Mouse (Mus musculus) kidney, postnatal 0 days (tissue): ENCODE results near the gene Aff3. TPM values are rescaled to one million over a fixed set of nuclear protein-coding genes. Genes with fewer than 3 reads are reported as not detected.

ENCODE experiments used
- ATAC-seq: fragments of 200-750 bp; cut with Nextera tagmentation; replicated peaks from 2 replicates; pipeline ENCODE4 v1.8.0; 2017; ENCODE audit warnings: low read depth, moderate number of reproducible peaks, moderate TSS enrichment, moderate library complexity; ENCODE audit not compliant: low FRiP score
- DNase-seq: peaks from one replicate; pipeline ENCODE4 v3.0.0-alpha.2; 2016; ENCODE audit warnings: low spot score
- H3K27ac ChIP-seq: fragments of 300-500 bp; sonication (generic); 2 replicates; pipeline ENCODE4 v1.5.1; 2014; ENCODE audit warnings: mild to moderate bottlenecking
- H3K27me3 ChIP-seq: fragments of 300-500 bp; sonication (generic); 2 replicates; pipeline ENCODE4 v1.6.1; 2014; ENCODE audit warnings: low read length, mixed read lengths; ENCODE audit not compliant: insufficient read depth
- H3K36me3 ChIP-seq: fragments of 300-500 bp; sonication (generic); 2 replicates; pipeline ENCODE4 v1.6.1; 2014; ENCODE audit warnings: low read length, mixed read lengths; ENCODE audit not compliant: insufficient read depth
- H3K4me1 ChIP-seq: fragments of 300-500 bp; sonication (generic); replicated peaks from 2 replicates; pipeline ENCODE4 v1.6.1; 2014; ENCODE audit warnings: antibody characterized with exemption, low read length, mixed read lengths; ENCODE audit not compliant: insufficient read depth
- H3K4me2 ChIP-seq: fragments of 300-500 bp; sonication (generic); 2 replicates; pipeline ENCODE4 v1.6.1; 2014; ENCODE audit warnings: mild to moderate bottlenecking, low read length, moderate library complexity, mixed read lengths
- H3K4me3 ChIP-seq: fragments of 300-500 bp; sonication (generic); replicated peaks from 2 replicates; pipeline ENCODE4 v1.5.1; 2014; ENCODE audit warnings: low read depth, low read length
- H3K9ac ChIP-seq: fragments of 300-500 bp; sonication (generic); 2 replicates; pipeline ENCODE4 v1.6.1; 2014; ENCODE audit warnings: low read depth, low read length
- H3K9me3 ChIP-seq: fragments of 300-500 bp; sonication (generic); replicated peaks from 2 replicates; pipeline ENCODE4 v1.6.1; 2016; ENCODE audit warnings: low read length, inconsistent platforms, mixed read lengths
- CTCF ChIP-seq: IDR thresholded peaks from 2 replicates; pipeline ENCODE4 v1.5.1; 2016; ENCODE audit warnings: antibody characterized with exemption, low read depth, mild to moderate bottlenecking, moderate library complexity
- WGBS: fragments of 180-500 bp; shearing (Covaris S2); extraction: QIAGEN DNeasy Blood & Tissue Kit; methylation state at CpG from one replicate; pipeline ENCODE4 v1.1.7; 2014; 5-methylcytosine and 5-hydroxymethylcytosine counted together
- polyA plus RNA-seq: library from polyadenylated mRNA; unstranded; fragments of >200 nt; fragmentation: Nextera tagmentation; extraction: Ambion mirVana; gene quantifications from 2 replicates; pipeline ENCODE4 v1.2.1, GENCODE M21; 2015

Aff3 gene
- polyA plus RNA-seq, 1 experiment from 2014 or later = 7.9 TPM

GRCm38 (mm10) chr1:38262362-38263154 lies 402.2 kb downstream of the Aff3 start:
- DNase-seq = peak; percentile 53
- no peak overlapping the region for H3K27ac ChIP-seq

GRCm38 (mm10) chr1:38261076-38261475 lies 403.7 kb downstream of the Aff3 start:
- H3K9ac ChIP-seq = no peak overlapping the region
- H3K27ac ChIP-seq = no peak overlapping the region
- no peak for ATAC-seq
- no peaks in the 10 kb centered on the region for H3K27me3 ChIP-seq
- H3K9me3 ChIP-seq = no peaks in the 10 kb centered on the region
- peak; percentile 33 for DNase-seq
- no peak overlapping the region for H3K4me2 ChIP-seq
- H3K4me1 ChIP-seq = no peaks in the 10 kb centered on the region
- 48% methylated on average over 5 of the region's 5 CpGs for WGBS
- no peak for TF ChIP-seq CTCF
- H3K36me3 ChIP-seq = no peaks in the 10 kb centered on the region
- H3K4me3 ChIP-seq = no peak overlapping the region

More at GRCm38 (mm10) chr1:38262362-38263154, 402.2 kb downstream of the Aff3 start:
- Histone ChIP-seq H3K4me3 (no peak overlapping the region), H3K27me3 (no peaks in the 10 kb centered on the region), H3K4me2 (no peak overlapping the region), H3K4me1 (no peaks in the 10 kb centered on the region), H3K9me3 (no peaks in the 10 kb centered on the region), H3K9ac (no peak overlapping the region), H3K36me3 (no peaks in the 10 kb centered on the region)
- TF ChIP-seq CTCF = no peak
- no peak for ATAC-seq
- WGBS = 59% methylated on average over 11 of the region's 11 CpGs

- WGBS = 72% methylated on average over 10 of the region's 10 CpGs
- DNase-seq = no peak
Measured at GRCm38 (mm10) chr1:38259541-38260338, 405.0 kb downstream of the Aff3 start.

GRCm38 (mm10) chr1:38254426-38254825 lies 410.3 kb downstream of the Aff3 start:
- Histone ChIP-seq H3K27me3 (no peaks in the 10 kb centered on the region), H3K27ac (no peak overlapping the region), H3K4me2 (no peak overlapping the region), H3K4me3 (no peak overlapping the region), H3K9ac (no peak overlapping the region), H3K9me3 (no peaks in the 10 kb centered on the region), H3K36me3 (no peaks in the 10 kb centered on the region), H3K4me1 (no peaks in the 10 kb centered on the region)
- ATAC-seq = no peak
- no peak for TF ChIP-seq CTCF
- 67% methylated on average over 8 of the region's 8 CpGs for WGBS
- DNase-seq = no peak

More at GRCm38 (mm10) chr1:38259541-38260338, 405.0 kb downstream of the Aff3 start:
- TF ChIP-seq CTCF = no peak
- no peaks in the 10 kb centered on the region for H3K9me3 ChIP-seq
- no peaks in the 10 kb centered on the region for H3K36me3 ChIP-seq
- H3K4me1 ChIP-seq = no peaks in the 10 kb centered on the region
- no peaks in the 10 kb centered on the region for H3K27me3 ChIP-seq
- no peak for ATAC-seq
- H3K4me3 ChIP-seq = no peak overlapping the region
- no peak overlapping the region for H3K4me2 ChIP-seq
- H3K27ac ChIP-seq = no peak overlapping the region
- H3K9ac ChIP-seq = no peak overlapping the region

- no peaks in the 10 kb centered on the region for H3K9me3 ChIP-seq
- no peak overlapping the region for H3K4me2 ChIP-seq
- DNase-seq = no peak
- no peak overlapping the region for H3K4me3 ChIP-seq
- H3K9ac ChIP-seq = no peak overlapping the region
- WGBS = 36% methylated on average over 2 of the region's 2 CpGs
- no peak; the same call in 1 of the 2 replicates for ATAC-seq
- H3K27me3 ChIP-seq = no peaks in the 10 kb centered on the region
- H3K36me3 ChIP-seq = no peaks in the 10 kb centered on the region
- H3K27ac ChIP-seq = no peak overlapping the region
- no peaks in the 10 kb centered on the region for H3K4me1 ChIP-seq
- peak; percentile 75 for TF ChIP-seq CTCF
Measured at GRCm38 (mm10) chr1:38252766-38253079, 412.0 kb downstream of the Aff3 start.

- DNase-seq = peak; percentile 89
Measured at GRCm38 (mm10) chr1:38252031-38252765, 412.6 kb downstream of the Aff3 start.

More at GRCm38 (mm10) chr1:38252031-38252765, 412.6 kb downstream of the Aff3 start:
- H3K9ac ChIP-seq = no peak overlapping the region
- TF ChIP-seq CTCF = no peak
- H3K4me3 ChIP-seq = no peak overlapping the region
- H3K27ac ChIP-seq = no peak overlapping the region
- 60% methylated on average over 19 of the region's 19 CpGs for WGBS
- no peaks in the 10 kb centered on the region for H3K9me3 ChIP-seq
- H3K4me2 ChIP-seq = no peak overlapping the region
- no peaks in the 10 kb centered on the region for H3K4me1 ChIP-seq
- no peak; the same call in 1 of the 2 replicates for ATAC-seq
- H3K36me3 ChIP-seq = no peaks in the 10 kb centered on the region
- no peaks in the 10 kb centered on the region for H3K27me3 ChIP-seq
